Mouse (Mus musculus): ENCODE data around the gene Synm.

DNA sequence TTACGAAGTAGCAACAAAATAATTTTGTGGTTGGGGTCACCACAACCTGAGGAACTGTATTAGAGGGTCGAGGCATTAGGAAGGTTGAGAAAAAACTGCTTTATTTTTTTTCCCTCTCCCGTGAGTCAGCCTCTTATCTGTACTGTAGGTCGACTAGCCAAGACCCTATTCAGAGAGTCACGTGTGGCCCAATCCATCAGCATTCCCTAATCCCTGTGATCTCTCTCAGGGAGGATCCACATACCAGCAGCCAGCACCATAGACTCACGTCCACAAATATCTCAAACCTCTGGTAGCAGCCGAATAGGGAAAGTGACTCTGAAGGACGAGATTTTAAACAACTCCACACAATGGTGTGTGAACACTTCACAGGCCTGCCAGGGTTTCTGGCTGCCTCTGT is 37.5 kb upstream of the Synm start:
- TF ChIP-seq EP300 (IDR thresholded peaks at IDR 0.05; ENCODE audit: low read depth in 1 of 2, low read length in 2 of 2) (no peak), ELF1 (IDR thresholded peaks at IDR 0.05; ENCODE audit: low read depth, low read length) (no peak), TBP (IDR thresholded peaks at IDR 0.05; ENCODE audit: low read depth, low read length) (no peak), MAFK (IDR thresholded peaks at IDR 0.05; ENCODE audit: borderline replicate concordance, low read depth, low read length) (no peak), BHLHE40 (IDR thresholded peaks at IDR 0.05; ENCODE audit: borderline replicate concordance, low read depth, low read length) (no peak), CTCF (IDR thresholded peaks at IDR 0.05 in 2 of 3, conservative IDR thresholded peaks at IDR 0.05 in 1 of 3; ENCODE audit: control insufficient read depth in 1 of 3, insufficient read depth in 1 of 3, low read depth in 2 of 3, low read length in 3 of 3, poor library complexity in 1 of 3, severe bottlenecking in 1 of 3) (no peak), KAT2A (conservative IDR thresholded peaks at IDR 0.05; ENCODE audit: low read depth, low read length) (no peak), POLR2A (IDR thresholded peaks at IDR 0.05; ENCODE audit: control insufficient read depth in 1 of 2, insufficient read depth in 1 of 2, low read depth in 1 of 2, low read length in 2 of 2, poor library complexity in 1 of 2) (no peak), ZC3H11A (IDR thresholded peaks at IDR 0.05; ENCODE audit: low read depth, low read length) (no peak)

Data from MEL (cell line).